Mouse (Mus musculus) right cerebral cortex, postnatal 4 days (tissue): ENCODE data around the gene Gosr1.
"Not testable (repeated sequence)": the region's sequence is repeated elsewhere in the genome, so short reads cannot be mapped to it uniquely, and the experiment has no call there.

Experiments used
- DNase-seq: peaks from one replicate; pipeline ENCODE4 v3.0.0-alpha.2; 2022

The Gosr1 gene

GRCm38 (mm10) chr11:76763053-76763740 is at the start of gene Gosr1:
Gene Gosr1, minus strand, starts transcription at chr11:76763579.
- peak; percentile 84 for DNase-seq

- no peak for DNase-seq
Measured at GRCm38 (mm10) chr11:76810706-76811495, 47.5 kb upstream of the Gosr1 start.

GRCm38 (mm10) chr11:76809450-76809849 is 46.1 kb upstream of the Gosr1 start:
- no peak for DNase-seq

- DNase-seq, result no peak
Measured at GRCm38 (mm10) chr11:76808550-76808949, 45.2 kb upstream of the Gosr1 start.

GRCm38 (mm10) chr11:76807007-76807679 is 43.8 kb upstream of the Gosr1 start:
- DNase-seq, result no peak

GRCm38 (mm10) chr11:76806026-76806425 is 42.6 kb upstream of the Gosr1 start:
- no peak for DNase-seq

GRCm38 (mm10) chr11:76805072-76805471 is 41.7 kb upstream of the Gosr1 start:
- not testable (repeated sequence) for DNase-seq

- DNase-seq, result no peak
Measured at GRCm38 (mm10) chr11:76803266-76803665, 39.9 kb upstream of the Gosr1 start.

GRCm38 (mm10) chr11:76797236-76797635 is 33.9 kb upstream of the Gosr1 start:
- DNase-seq, result no peak

GRCm38 (mm10) chr11:76795326-76795725 is 31.9 kb upstream of the Gosr1 start:
- no peak for DNase-seq

GRCm38 (mm10) chr11:76791331-76791730 is 28.0 kb upstream of the Gosr1 start:
- no peak for DNase-seq

- DNase-seq, result peak; percentile 26
Measured at GRCm38 (mm10) chr11:76789252-76789651, 25.9 kb upstream of the Gosr1 start.

GRCm38 (mm10) chr11:76775533-76775932 is 12.2 kb upstream of the Gosr1 start:
- no peak for DNase-seq

GRCm38 (mm10) chr11:76773811-76774210 is 10.4 kb upstream of the Gosr1 start:
- DNase-seq, result no peak

- DNase-seq, result no peak
Measured at GRCm38 (mm10) chr11:76770566-76770965, 7.2 kb upstream of the Gosr1 start.

GRCm38 (mm10) chr11:76763741-76764122 is 353 bp upstream of the Gosr1 start:
- DNase-seq, result no peak

GRCm38 (mm10) chr11:76752276-76752675 is 11.1 kb downstream of the Gosr1 start:
- no peak for DNase-seq

GRCm38 (mm10) chr11:76748819-76749218 is 14.6 kb downstream of the Gosr1 start:
- DNase-seq, result no peak

GRCm38 (mm10) chr11:76745921-76746320 is 17.5 kb downstream of the Gosr1 start:
- no peak for DNase-seq

- no peak for DNase-seq
Measured at GRCm38 (mm10) chr11:76744550-76744949, 18.8 kb downstream of the Gosr1 start.

GRCm38 (mm10) chr11:76742511-76742910 is 20.9 kb downstream of the Gosr1 start:
- DNase-seq, result no peak

GRCm38 (mm10) chr11:76739125-76739524 is 24.3 kb downstream of the Gosr1 start:
- DNase-seq, result peak; percentile 49

GRCm38 (mm10) chr11:76735753-76736324 is 27.5 kb downstream of the Gosr1 start:
- no peak for DNase-seq
